Comparison of ENCODE assay signal across 27 mouse cellular contexts in genomic region chr14:40703451-40703850, GRCm38 (mm10).
DNase-seq lines count a peak whose midpoint lies in the region; ATAC-seq and TF ChIP-seq lines count a peak whose summit lies in the region.
"Had no signal": no experiment of that assay in that cellular context is flagged by ENCODE, and none has a peak within 500 bp of the region (broad histone marks: within the 10 kb centered on the region; RNA-seq: fewer than 3 reads in every experiment).

No protein-coding gene starts in this region.

- WGBS in forebrain, embryonic 16.5 days, result 46% methylated on average over 7 of the region's 7 CpGs
- WGBS in forebrain, embryonic 11.5 days, result 73% methylated on average over 7 of the region's 7 CpGs
- WGBS in lung, postnatal 0 days, result 56% methylated on average over 7 of the region's 7 CpGs

- H3K4me2 ChIP-seq in forebrain, embryonic 16.5 days (ENCODE audit: low read length), result no peak overlapping the region
- no peak overlapping the region for H3K4me2 ChIP-seq in forebrain, embryonic 11.5 days (ENCODE audit: low read depth, low read length, severe bottlenecking)
- no peak overlapping the region for H3K4me2 ChIP-seq in lung, postnatal 0 days (replicated peaks; ENCODE audit: low read depth, low read length)
- H3K4me2 ChIP-seq: embryonic facial prominence, embryonic 12.5 days; heart, embryonic 15.5 days; kidney, embryonic 15.5 days; limb, embryonic 12.5 days; liver, embryonic 11.5 days; midbrain, embryonic 13.5 days; neural tube, embryonic 12.5 days had no signal

- H3K9me3 ChIP-seq in forebrain, embryonic 16.5 days (ENCODE audit: control insufficient read depth, low read length), result no peaks in the 10 kb centered on the region
- H3K9me3 ChIP-seq in forebrain, embryonic 11.5 days (ENCODE audit: control insufficient read depth, low read length), result no peaks in the 10 kb centered on the region
- no peaks in the 10 kb centered on the region for H3K9me3 ChIP-seq in lung, postnatal 0 days (ENCODE audit: low read length)
- H3K9me3 ChIP-seq: embryonic facial prominence, embryonic 12.5 days; G1E; heart, embryonic 15.5 days; kidney, embryonic 15.5 days; limb, embryonic 12.5 days; megakaryocyte, embryonic 14.5 days; midbrain, embryonic 13.5 days; neural tube, embryonic 12.5 days had no signal

- no peaks in the 10 kb centered on the region for H3K4me1 ChIP-seq in forebrain, embryonic 16.5 days (replicated peaks; ENCODE audit: control insufficient read depth, insufficient read depth, low read length)
- H3K4me1 ChIP-seq in forebrain, embryonic 11.5 days (replicated peaks; ENCODE audit: control insufficient read depth, insufficient read depth, low read length), result no peaks in the 10 kb centered on the region
- no peaks in the 10 kb centered on the region for H3K4me1 ChIP-seq in lung, postnatal 0 days (ENCODE audit: insufficient read depth, low read depth, low read length)
- H3K4me1 ChIP-seq: embryonic facial prominence, embryonic 12.5 days; heart, embryonic 15.5 days; kidney, embryonic 15.5 days; limb, embryonic 12.5 days; megakaryocyte, embryonic 14.5 days; midbrain, embryonic 13.5 days; neural tube, embryonic 12.5 days had no signal

- no peak overlapping the region for H3K4me3 ChIP-seq in forebrain, embryonic 16.5 days (replicated peaks; ENCODE audit: low read length)
- H3K4me3 ChIP-seq in forebrain, embryonic 11.5 days (ENCODE audit: low read depth, low read length), result no peak overlapping the region
- no peak overlapping the region for H3K4me3 ChIP-seq in lung, postnatal 0 days (ENCODE audit: low read depth, low read length)
- H3K4me3 ChIP-seq: embryonic facial prominence, embryonic 12.5 days; heart, embryonic 15.5 days; kidney, embryonic 15.5 days; limb, embryonic 12.5 days; megakaryocyte, embryonic 14.5 days; midbrain, embryonic 13.5 days; neural tube, embryonic 12.5 days had no signal

- no peak for DNase-seq in forebrain, embryonic 11.5 days (ENCODE audit: low spot score)
- peak; percentile 27 for DNase-seq in lung, postnatal 10 days
- no peak for DNase-seq in lung, postnatal 0 days (ENCODE audit: low spot score)
- DNase-seq in layer of hippocampus, adult 8-10 months (ENCODE audit: low spot score in 2 of 2), result peak; percentile 5 to 34
- DNase-seq in layer of hippocampus, postnatal 36 days, result peak; percentile 4 to 6
- no peak for DNase-seq in cerebellum, adult 11-12 months
- DNase-seq in ovary, postnatal 10 days (ENCODE audit: low spot score), result no peak
- DNase-seq: adrenal gland, adult 2 months; B cell, adult 2 months; cerebellum, adult 9-11 months; heart, postnatal 4 days; kidney, adult 11 months; kidney, postnatal 36 days; liver, postnatal 0 days; retina, postnatal 1 day; right cerebral cortex, postnatal 4 days; thymus, postnatal 14 days had no signal

- no peak for TF ChIP-seq CTCF in lung, postnatal 0 days (IDR thresholded peaks at IDR 0.05)

- no peaks in the 10 kb centered on the region for H3K27me3 ChIP-seq in forebrain, embryonic 16.5 days (replicated peaks; ENCODE audit: control insufficient read depth, insufficient read depth, low read length)
- no peaks in the 10 kb centered on the region for H3K27me3 ChIP-seq in forebrain, embryonic 11.5 days (ENCODE audit: control insufficient read depth, insufficient read depth, low read length)
- H3K27me3 ChIP-seq in lung, postnatal 0 days (replicated peaks; ENCODE audit: insufficient read depth, low read length), result no peaks in the 10 kb centered on the region
- H3K27me3 ChIP-seq: embryonic facial prominence, embryonic 12.5 days; heart, embryonic 15.5 days; kidney, embryonic 15.5 days; limb, embryonic 12.5 days; megakaryocyte, embryonic 14.5 days; midbrain, embryonic 13.5 days; neural tube, embryonic 12.5 days had no signal

- no peak overlapping the region for H3K9ac ChIP-seq in forebrain, embryonic 16.5 days (replicated peaks; ENCODE audit: low read depth, low read length)
- no peak overlapping the region for H3K9ac ChIP-seq in forebrain, embryonic 11.5 days (ENCODE audit: low read length)
- no peak overlapping the region for H3K9ac ChIP-seq in lung, postnatal 0 days (replicated peaks; ENCODE audit: low read depth)
- H3K9ac ChIP-seq: embryonic facial prominence, embryonic 12.5 days; heart, embryonic 15.5 days; kidney, embryonic 15.5 days; limb, embryonic 12.5 days; liver, postnatal 0 days; midbrain, embryonic 13.5 days; neural tube, embryonic 12.5 days had no signal

- no peak for TF ChIP-seq EP300 in lung, postnatal 0 days (IDR thresholded peaks at IDR 0.05)

- ATAC-seq in forebrain, embryonic 16.5 days, result peak; percentile 49
- ATAC-seq in forebrain, embryonic 11.5 days (replicated peaks; ENCODE audit: low FRiP score), result no peak
- ATAC-seq in lung, postnatal 0 days, result no peak
- ATAC-seq: liver, postnatal 0 days; midbrain, embryonic 13.5 days had no signal

- H3K36me3 ChIP-seq in forebrain, embryonic 16.5 days (ENCODE audit: control insufficient read depth, insufficient read depth), result no peaks in the 10 kb centered on the region
- no peaks in the 10 kb centered on the region for H3K36me3 ChIP-seq in forebrain, embryonic 11.5 days (ENCODE audit: control insufficient read depth, insufficient read depth, low read length)
- no peaks in the 10 kb centered on the region for H3K36me3 ChIP-seq in lung, postnatal 0 days (ENCODE audit: insufficient read depth, low read length)
- H3K36me3 ChIP-seq: embryonic facial prominence, embryonic 12.5 days; G1E; heart, embryonic 15.5 days; kidney, embryonic 15.5 days; limb, embryonic 12.5 days; midbrain, embryonic 13.5 days; neural tube, embryonic 12.5 days had no signal

- H3K27ac ChIP-seq in forebrain, embryonic 16.5 days (ENCODE audit: low read length), result no peak overlapping the region
- no peak overlapping the region for H3K27ac ChIP-seq in forebrain, embryonic 11.5 days (ENCODE audit: low read depth, low read length)
- H3K27ac ChIP-seq in lung, postnatal 0 days (ENCODE audit: low read length), result no peak overlapping the region
- H3K27ac ChIP-seq: embryonic facial prominence, embryonic 12.5 days; heart, embryonic 15.5 days; kidney, embryonic 15.5 days; limb, embryonic 12.5 days; midbrain, embryonic 13.5 days; neural tube, embryonic 12.5 days had no signal

Comparison
In these comparisons a context has a peak if more than half of its experiments do, and no peak if none do; other contexts are left out.
1. DNase-seq: peak in lung, postnatal 10 days (single experiment), layer of hippocampus, adult 8-10 months (2 of 2) and layer of hippocampus, postnatal 36 days (2 of 2); none in forebrain, embryonic 11.5 days (single experiment), lung, postnatal 0 days (single experiment), cerebellum, adult 11-12 months (single experiment) and ovary, postnatal 10 days (single experiment).